Mouse (Mus musculus) megakaryocyte, embryonic 14.5 days (primary cell): ENCODE data around the gene AC140267.1. TPM values are rescaled to one million over a fixed set of nuclear protein-coding genes. Genes with fewer than 3 reads are reported as not detected.

Experiments
- H3K27me3 ChIP-seq: replicated peaks from 2 replicates; pipeline ENCODE3; 2012; ENCODE audit warnings: inconsistent platforms
- H3K36me3 ChIP-seq: replicated peaks from 2 replicates; pipeline ENCODE3; 2012; ENCODE audit warnings: low read length, inconsistent platforms, mixed read lengths
- H3K4me1 ChIP-seq: 2 replicates; pipeline ENCODE4 v1.6.1; 2012; ENCODE audit warnings: inconsistent platforms
- H3K4me3 ChIP-seq: replicated peaks from 2 replicates; pipeline ENCODE3; 2012; ENCODE audit warnings: moderate library complexity, mild to moderate bottlenecking, inconsistent platforms
- H3K9me3 ChIP-seq: 2 replicates; pipeline ENCODE4 v1.6.1; 2012; ENCODE audit warnings: inconsistent platforms
- FLI1 ChIP-seq: IDR thresholded peaks from 2 replicates; pipeline ENCODE4 v1.6.1; 2012; ENCODE audit warnings: low read length, inconsistent platforms, mixed read lengths
- GATA1 ChIP-seq: IDR thresholded peaks from 3 replicates; pipeline ENCODE4 v1.6.1; 2012; ENCODE audit warnings: mixed read lengths, low read length, inconsistent platforms, borderline replicate concordance
- polyA plus RNA-seq: library from polyadenylated mRNA; stranded (reverse); fragments of >175 nt; gene quantifications from 2 replicates; pipeline ENCODE4 v1.2.3, GENCODE M21; 2012; ENCODE audit warnings: low replicate concordance; ENCODE audit not compliant: insufficient read depth

Gene AC140267.1
- 6.2 TPM in 1 of 2 replicates, not detected in the other for polyA plus RNA-seq

DNA sequence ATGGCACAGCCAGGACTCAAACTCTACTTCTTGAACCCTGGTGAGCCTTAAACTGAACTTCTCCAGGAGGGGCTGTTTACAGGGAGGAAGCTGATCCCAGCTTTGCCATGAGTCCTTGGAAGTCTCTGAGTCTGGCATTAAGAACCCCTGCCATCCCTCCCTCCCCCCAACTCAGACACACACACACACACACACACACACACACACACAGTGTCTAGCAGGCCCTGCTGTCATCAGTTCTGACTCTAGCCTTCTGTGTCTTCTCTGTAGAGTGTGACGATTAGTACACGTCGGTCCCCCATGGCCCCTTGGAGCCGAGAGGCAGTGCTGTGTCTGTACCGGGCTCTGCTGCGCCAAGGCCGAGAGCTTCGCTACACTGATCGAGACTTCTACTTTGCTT, at the start of gene AC140267.1:
Gene AC140267.1, plus strand, starts transcription at position 301 of the 400 bp plus-strand sequence.
- peak within 1 kb of the TSS; percentile 98 for H3K4me3 ChIP-seq
- no peaks in the 10 kb centered on the region for H3K9me3 ChIP-seq
- no peak for TF ChIP-seq FLI1
- TF ChIP-seq GATA1: no peak
- H3K27me3 ChIP-seq: no peaks in the 10 kb centered on the region
- H3K4me1 ChIP-seq: peaks cover 60% of the 10 kb centered on the region
- peaks cover 47% of the 10 kb centered on the region for H3K36me3 ChIP-seq

DNA sequence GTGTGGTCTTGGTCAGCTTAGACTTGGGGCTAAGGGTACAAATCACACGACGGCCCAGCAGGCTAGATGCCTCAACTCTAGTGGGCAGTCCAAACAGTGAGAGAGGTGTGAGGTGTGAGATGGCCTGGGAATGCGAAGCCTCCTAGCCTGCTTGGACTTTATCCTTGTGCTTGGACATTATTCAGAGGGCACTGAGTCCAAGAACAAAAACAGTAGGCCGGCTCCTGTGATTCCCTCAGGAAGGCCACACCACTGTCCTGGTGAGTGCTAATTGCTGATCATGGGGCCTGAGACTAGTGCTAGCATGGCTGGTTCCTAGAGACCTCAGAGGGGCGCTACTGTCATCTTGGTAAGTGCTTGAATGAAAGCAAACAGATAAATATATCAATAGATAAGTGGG, 46.7 kb upstream of the AC140267.1 start:
- Histone ChIP-seq H3K27me3 (peaks cover 76% of the 10 kb centered on the region), H3K4me1 (no peaks in the 10 kb centered on the region), H3K9me3 (no peaks in the 10 kb centered on the region; the same call in 1 of the 2 replicates), H3K4me3 (no peak overlapping the region), H3K36me3 (no peaks in the 10 kb centered on the region)
- TF ChIP-seq FLI1 (no peak), GATA1 (no peak)

- Histone ChIP-seq H3K4me3 (no peak overlapping the region), H3K9me3 (no peaks in the 10 kb centered on the region), H3K36me3 (no peaks in the 10 kb centered on the region), H3K27me3 (peaks cover 76% of the 10 kb centered on the region), H3K4me1 (no peaks in the 10 kb centered on the region)
- no peak for TF ChIP-seq FLI1
- no peak for TF ChIP-seq GATA1
Observed at GRCm38 (mm10) chr15:80190075-80190474, 45.6 kb upstream of the AC140267.1 start.

GRCm38 (mm10) chr15:80191585-80192245, 43.9 kb upstream of the AC140267.1 start:
- peaks cover 77% of the 10 kb centered on the region for H3K27me3 ChIP-seq
- no peak for TF ChIP-seq GATA1
- no peak for TF ChIP-seq FLI1
- H3K9me3 ChIP-seq: peaks cover 6% of the 10 kb centered on the region
- H3K4me1 ChIP-seq: no peaks in the 10 kb centered on the region
- no peaks in the 10 kb centered on the region for H3K36me3 ChIP-seq
- no peak overlapping the region for H3K4me3 ChIP-seq

GRCm38 (mm10) chr15:80192246-80192585, 43.4 kb upstream of the AC140267.1 start:
- TF ChIP-seq GATA1 (no peak), FLI1 (no peak)
- H3K36me3 ChIP-seq: no peaks in the 10 kb centered on the region
- peaks cover 78% of the 10 kb centered on the region for H3K27me3 ChIP-seq
- peaks cover 8% of the 10 kb centered on the region for H3K9me3 ChIP-seq
- no peak overlapping the region for H3K4me3 ChIP-seq
- no peaks in the 10 kb centered on the region for H3K4me1 ChIP-seq

- Histone ChIP-seq H3K36me3 (no peaks in the 10 kb centered on the region), H3K9me3 (peaks cover 15% of the 10 kb centered on the region), H3K27me3 (peaks cover 82% of the 10 kb centered on the region), H3K4me3 (no peak overlapping the region), H3K4me1 (no peaks in the 10 kb centered on the region)
- TF ChIP-seq GATA1 (no peak), FLI1 (no peak)
Observed at GRCm38 (mm10) chr15:80192847-80193246, 42.8 kb upstream of the AC140267.1 start.

GRCm38 (mm10) chr15:80199556-80199955, 36.1 kb upstream of the AC140267.1 start:
- H3K4me3 ChIP-seq: no peak overlapping the region
- TF ChIP-seq GATA1 (no peak), FLI1 (no peak)

GRCm38 (mm10) chr15:80202111-80202775, 33.4 kb upstream of the AC140267.1 start:
- H3K36me3 ChIP-seq: no peaks in the 10 kb centered on the region
- peaks cover 19% of the 10 kb centered on the region for H3K9me3 ChIP-seq
- peaks cover 72% of the 10 kb centered on the region for H3K27me3 ChIP-seq
- no peak for TF ChIP-seq GATA1
- TF ChIP-seq FLI1: no peak
- H3K4me3 ChIP-seq: no peak overlapping the region
- H3K4me1 ChIP-seq: no peaks in the 10 kb centered on the region

More at GRCm38 (mm10) chr15:80199556-80199955, 36.1 kb upstream of the AC140267.1 start:
- Histone ChIP-seq H3K4me1 (no peaks in the 10 kb centered on the region), H3K36me3 (no peaks in the 10 kb centered on the region), H3K27me3 (peaks cover 66% of the 10 kb centered on the region), H3K9me3 (peaks cover 28% of the 10 kb centered on the region)

GRCm38 (mm10) chr15:80203406-80203805, 32.2 kb upstream of the AC140267.1 start:
- Histone ChIP-seq H3K4me3 (no peak overlapping the region), H3K9me3 (peaks cover 8% of the 10 kb centered on the region), H3K27me3 (peaks cover 69% of the 10 kb centered on the region), H3K36me3 (no peaks in the 10 kb centered on the region), H3K4me1 (no peaks in the 10 kb centered on the region)
- TF ChIP-seq GATA1 (no peak), FLI1 (no peak)

DNA sequence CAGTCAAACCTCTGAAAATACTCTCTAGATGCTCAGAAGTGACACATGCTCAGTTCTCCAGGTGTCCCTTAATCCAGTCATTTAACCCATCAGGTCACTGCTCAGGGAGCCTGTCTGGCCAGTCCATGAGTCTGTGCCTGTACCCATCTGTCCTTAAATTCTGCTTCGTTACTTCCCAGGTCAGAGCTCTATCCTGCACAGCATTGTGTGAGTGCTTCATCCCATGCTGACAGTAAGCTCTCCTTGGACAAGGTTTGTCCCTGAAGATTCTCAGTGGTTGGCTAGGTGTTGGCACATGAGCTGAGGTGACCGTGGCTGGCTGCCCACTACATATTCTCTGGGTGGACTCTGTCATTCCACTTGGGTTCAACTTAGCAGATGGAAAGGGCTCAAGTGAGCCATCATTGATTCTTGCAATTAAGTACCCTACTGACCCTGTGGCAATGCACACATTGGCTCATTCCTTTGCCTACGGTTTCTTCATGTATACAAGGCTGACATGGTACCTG, 29.5 kb upstream of the AC140267.1 start:
- TF ChIP-seq FLI1: no peak
- TF ChIP-seq GATA1: no peak
- no peak overlapping the region for H3K4me3 ChIP-seq
- peaks cover 68% of the 10 kb centered on the region for H3K27me3 ChIP-seq
- no peaks in the 10 kb centered on the region for H3K9me3 ChIP-seq
- no peaks in the 10 kb centered on the region for H3K36me3 ChIP-seq
- H3K4me1 ChIP-seq: no peaks in the 10 kb centered on the region
